Mouse (Mus musculus) kidney, postnatal 10 days (tissue): ENCODE results near the gene Rpp30.
A peak's percentile ranks its signal among the peaks of the same experiment; 100 is the strongest.

Experiments
- DNase-seq: peaks from one replicate; pipeline ENCODE4 v3.0.0; 2021; ENCODE audit warnings: mixed read lengths

Gene Rpp30

GRCm38 (mm10) chr19:36083262-36084225 lies at the start of gene Rpp30:
TSS of gene Rpp30 (plus strand) at chr19:36083716.
- peak; percentile 91 for DNase-seq

- no peak for DNase-seq
Observed at GRCm38 (mm10) chr19:36046046-36046445, 37.5 kb upstream of the Rpp30 start.

GRCm38 (mm10) chr19:36056502-36057221 lies 26.9 kb upstream of the Rpp30 start:
- no peak for DNase-seq

- DNase-seq: peak; percentile 47
Observed at GRCm38 (mm10) chr19:36057231-36057811, 26.2 kb upstream of the Rpp30 start, which contains the start of gene Htr7. TSS of gene Htr7 (minus strand) at chr19:36057507.

GRCm38 (mm10) chr19:36062801-36063529 lies 20.6 kb upstream of the Rpp30 start:
- DNase-seq: no peak

- peak; percentile 51 for DNase-seq
Observed at GRCm38 (mm10) chr19:36082606-36083261, 782 bp upstream of the Rpp30 start.

GRCm38 (mm10) chr19:36090781-36091180 lies 7.3 kb downstream of the Rpp30 start:
- DNase-seq: no peak

- no peak for DNase-seq
Observed at GRCm38 (mm10) chr19:36097194-36097593, 13.7 kb downstream of the Rpp30 start.

- DNase-seq: no peak
Observed at GRCm38 (mm10) chr19:36098265-36098664, 14.7 kb downstream of the Rpp30 start.

GRCm38 (mm10) chr19:36098916-36099315 lies 15.4 kb downstream of the Rpp30 start:
- no peak for DNase-seq

GRCm38 (mm10) chr19:36103909-36104308 lies 20.4 kb downstream of the Rpp30 start:
- DNase-seq: no peak

- DNase-seq: no peak
Observed at GRCm38 (mm10) chr19:36109318-36109944, 25.9 kb downstream of the Rpp30 start.

GRCm38 (mm10) chr19:36110465-36110864 lies 26.9 kb downstream of the Rpp30 start:
- no peak for DNase-seq

GRCm38 (mm10) chr19:36111054-36111895 lies 27.8 kb downstream of the Rpp30 start:
- DNase-seq: no peak

- no peak for DNase-seq
Observed at GRCm38 (mm10) chr19:36112007-36112406, 28.5 kb downstream of the Rpp30 start.

- no peak for DNase-seq
Observed at GRCm38 (mm10) chr19:36116185-36116584, 32.7 kb downstream of the Rpp30 start.

GRCm38 (mm10) chr19:36119219-36119618 lies 35.7 kb downstream of the Rpp30 start:
- no peak for DNase-seq

GRCm38 (mm10) chr19:36119783-36120471 lies 36.4 kb downstream of the Rpp30 start, which contains the start of gene Ankrd1:
TSS of gene Ankrd1 (minus strand) at chr19:36120099.
- DNase-seq: no peak

- no peak for DNase-seq
Observed at GRCm38 (mm10) chr19:36124203-36124602, 40.7 kb downstream of the Rpp30 start.

- DNase-seq: no peak
Observed at GRCm38 (mm10) chr19:36128440-36128839, 44.9 kb downstream of the Rpp30 start.
